Mouse (Mus musculus) 3134 (cell line): ENCODE measurements around the gene Tspan4.
"Not testable (repeated sequence)": the region's sequence is repeated elsewhere in the genome, so short reads cannot be mapped to it uniquely, and the experiment has no call there.

Source experiments
- DNase-seq: peaks from one replicate; pipeline ENCODE4 v3.0.0-alpha.2; 2011; ENCODE audit warnings: low spot score; ENCODE audit not compliant: insufficient read length; ENCODE audit errors: extremely low read depth

Tspan4 gene

GRCm38 (mm10) chr7:141438201-141438968 lies 36.7 kb upstream of the Tspan4 start:
- DNase-seq: no peak

- no peak for DNase-seq
Measured at GRCm38 (mm10) chr7:141439140-141439679, 35.8 kb upstream of the Tspan4 start.

- DNase-seq: no peak
Measured at GRCm38 (mm10) chr7:141439811-141440210, 35.2 kb upstream of the Tspan4 start.

- no peak for DNase-seq
Measured at GRCm38 (mm10) chr7:141440613-141441012, 34.4 kb upstream of the Tspan4 start.

- no peak for DNase-seq
Measured at GRCm38 (mm10) chr7:141441460-141441859, 33.6 kb upstream of the Tspan4 start.

- no peak for DNase-seq
Measured at GRCm38 (mm10) chr7:141442199-141442598, 32.8 kb upstream of the Tspan4 start.

- DNase-seq: peak; percentile 73
Measured at GRCm38 (mm10) chr7:141443081-141443821, 31.8 kb upstream of the Tspan4 start.

GRCm38 (mm10) chr7:141443828-141444237 lies 31.2 kb upstream of the Tspan4 start, which contains the start of gene Pidd1:
TSS of gene Pidd1 (minus strand) at chr7:141444025.
- peak; percentile 91 for DNase-seq

- DNase-seq: not testable (repeated sequence)
Measured at GRCm38 (mm10) chr7:141446374-141446773, 28.7 kb upstream of the Tspan4 start.

GRCm38 (mm10) chr7:141447110-141447991 lies 27.7 kb upstream of the Tspan4 start, which contains the start of gene Rplp2:
TSS of gene Rplp2 (plus strand) at chr7:141447370.
- DNase-seq: peak; percentile 98

GRCm38 (mm10) chr7:141451928-141452327 lies 23.1 kb upstream of the Tspan4 start:
- DNase-seq: no peak

- DNase-seq: no peak
Measured at GRCm38 (mm10) chr7:141453636-141454035, 21.4 kb upstream of the Tspan4 start.

- DNase-seq: peak; percentile 92
Measured at GRCm38 (mm10) chr7:141454967-141455551, 20.0 kb upstream of the Tspan4 start, which contains the start of gene Pnpla2. TSS of gene Pnpla2 (plus strand) at chr7:141455198.

GRCm38 (mm10) chr7:141455610-141456314 lies 19.3 kb upstream of the Tspan4 start:
- DNase-seq: peak; percentile 68

- DNase-seq: no peak
Measured at GRCm38 (mm10) chr7:141456739-141457138, 18.3 kb upstream of the Tspan4 start.

- no peak for DNase-seq
Measured at GRCm38 (mm10) chr7:141457236-141457635, 17.8 kb upstream of the Tspan4 start.

- no peak for DNase-seq
Measured at GRCm38 (mm10) chr7:141457986-141458660, 16.9 kb upstream of the Tspan4 start.

GRCm38 (mm10) chr7:141458661-141459060 lies 16.4 kb upstream of the Tspan4 start:
- DNase-seq: no peak

GRCm38 (mm10) chr7:141459301-141459711 lies 15.7 kb upstream of the Tspan4 start:
- no peak for DNase-seq
